Mouse (Mus musculus): ENCODE results near the gene Prph2. TPM values are rescaled to one million over a fixed set of nuclear protein-coding genes. Genes with fewer than 3 reads are reported as not detected.

Prph2 gene
- not detected in 2 replicates for polyA plus RNA-seq (2014; fragmentation: Nextera tagmentation; extraction: Ambion mirVana)

DNA sequence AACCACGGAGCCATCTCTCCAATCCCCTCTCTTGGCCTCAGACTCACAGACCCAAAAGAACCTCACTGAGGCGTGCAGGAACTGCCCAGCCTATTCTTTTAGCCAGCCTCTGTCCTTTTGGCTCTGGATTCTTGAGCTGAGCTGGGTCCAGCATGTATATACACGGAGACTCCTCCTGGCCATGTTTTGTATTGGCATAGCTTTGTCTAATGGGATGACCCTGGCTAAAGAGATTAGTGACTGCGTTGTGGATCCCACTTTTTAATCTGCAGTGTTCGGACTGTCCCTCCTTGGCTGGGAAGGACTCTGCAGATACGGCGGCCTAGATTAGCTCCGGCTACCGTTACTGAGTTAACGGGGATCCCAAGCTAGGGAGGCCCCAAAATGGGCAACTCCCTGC lies at the start of gene Prph2:
Gene Prph2 (plus strand): TSS at position 274 of the 400 bp plus-strand sequence.
- Histone ChIP-seq H3K9me3 (ENCODE audit: control insufficient read depth, low read length) (no peaks in the 10 kb centered on the region), H3K36me3 (ENCODE audit: control insufficient read depth, insufficient read depth, low read length) (no peaks in the 10 kb centered on the region), H3K27me3 (replicated peaks; ENCODE audit: control insufficient read depth, insufficient read depth, low read length) (no peaks in the 10 kb centered on the region), H3K27ac (replicated peaks; ENCODE audit: low read depth, low read length) (no peak within 1 kb of the TSS), H3K4me2 (ENCODE audit: low read depth, low read length) (no peak within 1 kb of the TSS), H3K4me1 (ENCODE audit: control insufficient read depth, insufficient read depth, low read length) (no peaks in the 10 kb centered on the region), H3K4me3 (ENCODE audit: low read depth, low read length) (no peak within 1 kb of the TSS), H3K9ac (ENCODE audit: low read depth, low read length) (no peak within 1 kb of the TSS)
- ATAC-seq (ENCODE audit: low read depth) (no peak), DNase-seq (ENCODE audit: low spot score) (no peak)
- WGBS: 87% methylated on average over 10 of the region's 10 CpGs

- Histone ChIP-seq H3K9me3 (ENCODE audit: control insufficient read depth, low read length) (no peaks in the 10 kb centered on the region), H3K9ac (ENCODE audit: low read depth, low read length) (no peak overlapping the region), H3K4me1 (ENCODE audit: control insufficient read depth, insufficient read depth, low read length) (no peaks in the 10 kb centered on the region), H3K27ac (replicated peaks; ENCODE audit: low read depth, low read length) (no peak overlapping the region), H3K4me2 (ENCODE audit: low read depth, low read length) (no peak overlapping the region), H3K27me3 (replicated peaks; ENCODE audit: control insufficient read depth, insufficient read depth, low read length) (no peaks in the 10 kb centered on the region), H3K36me3 (ENCODE audit: control insufficient read depth, insufficient read depth, low read length) (no peaks in the 10 kb centered on the region), H3K4me3 (ENCODE audit: low read depth, low read length) (no peak overlapping the region)
- 70% methylated on average over 7 of the region's 7 CpGs for WGBS
- DNase-seq (ENCODE audit: low spot score) (no peak), ATAC-seq (ENCODE audit: low read depth) (no peak)
Observed at GRCm38 (mm10) chr17:46864566-46865195, 45.6 kb upstream of the Prph2 start.

GRCm38 (mm10) chr17:46866836-46867235 lies 43.4 kb upstream of the Prph2 start:
- Histone ChIP-seq H3K27me3 (replicated peaks; ENCODE audit: control insufficient read depth, insufficient read depth, low read length) (no peaks in the 10 kb centered on the region), H3K27ac (replicated peaks; ENCODE audit: low read depth, low read length) (no peak overlapping the region), H3K9me3 (ENCODE audit: control insufficient read depth, low read length) (no peaks in the 10 kb centered on the region), H3K36me3 (ENCODE audit: control insufficient read depth, insufficient read depth, low read length) (no peaks in the 10 kb centered on the region), H3K4me2 (ENCODE audit: low read depth, low read length) (no peak overlapping the region), H3K4me1 (ENCODE audit: control insufficient read depth, insufficient read depth, low read length) (no peaks in the 10 kb centered on the region), H3K9ac (ENCODE audit: low read depth, low read length) (no peak overlapping the region), H3K4me3 (ENCODE audit: low read depth, low read length) (no peak overlapping the region)
- 93% methylated on average over 12 of the region's 12 CpGs for WGBS
- DNase-seq (ENCODE audit: low spot score): no peak
- ATAC-seq (ENCODE audit: low read depth): no peak

- no peak overlapping the region for H3K9ac ChIP-seq (ENCODE audit: low read depth, low read length)
- WGBS: 84% methylated on average over 5 of the region's 5 CpGs
- no peak overlapping the region for H3K4me3 ChIP-seq (ENCODE audit: low read depth, low read length)
- H3K36me3 ChIP-seq (ENCODE audit: control insufficient read depth, insufficient read depth, low read length): no peaks in the 10 kb centered on the region
- H3K4me1 ChIP-seq (ENCODE audit: control insufficient read depth, insufficient read depth, low read length): no peaks in the 10 kb centered on the region
- no peak overlapping the region for H3K27ac ChIP-seq (replicated peaks; ENCODE audit: low read depth, low read length)
- no peak for DNase-seq (ENCODE audit: low spot score)
- ATAC-seq (ENCODE audit: low read depth): no peak
- H3K27me3 ChIP-seq (replicated peaks; ENCODE audit: control insufficient read depth, insufficient read depth, low read length): no peaks in the 10 kb centered on the region
- H3K9me3 ChIP-seq (ENCODE audit: control insufficient read depth, low read length): no peaks in the 10 kb centered on the region
- H3K4me2 ChIP-seq (ENCODE audit: low read depth, low read length): no peak overlapping the region
Observed at GRCm38 (mm10) chr17:46870204-46870798, 40.0 kb upstream of the Prph2 start.

- Histone ChIP-seq H3K4me2 (ENCODE audit: low read depth, low read length) (no peak overlapping the region), H3K36me3 (ENCODE audit: control insufficient read depth, insufficient read depth, low read length) (no peaks in the 10 kb centered on the region), H3K4me1 (ENCODE audit: control insufficient read depth, insufficient read depth, low read length) (no peaks in the 10 kb centered on the region), H3K27ac (replicated peaks; ENCODE audit: low read depth, low read length) (no peak overlapping the region), H3K4me3 (ENCODE audit: low read depth, low read length) (no peak overlapping the region), H3K9ac (ENCODE audit: low read depth, low read length) (no peak overlapping the region), H3K27me3 (replicated peaks; ENCODE audit: control insufficient read depth, insufficient read depth, low read length) (no peaks in the 10 kb centered on the region), H3K9me3 (ENCODE audit: control insufficient read depth, low read length) (no peaks in the 10 kb centered on the region)
- no peak for ATAC-seq (ENCODE audit: low read depth)
- WGBS: 38% methylated on average over 1 of the region's 1 CpGs
- no peak for DNase-seq (ENCODE audit: low spot score)
Observed at GRCm38 (mm10) chr17:46870913-46871312, 39.3 kb upstream of the Prph2 start.

GRCm38 (mm10) chr17:46872806-46873205 lies 37.5 kb upstream of the Prph2 start:
- H3K4me2 ChIP-seq (ENCODE audit: low read depth, low read length): no peak overlapping the region
- DNase-seq (ENCODE audit: low spot score): no peak
- no peaks in the 10 kb centered on the region for H3K4me1 ChIP-seq (ENCODE audit: control insufficient read depth, insufficient read depth, low read length)
- H3K9me3 ChIP-seq (ENCODE audit: control insufficient read depth, low read length): no peaks in the 10 kb centered on the region
- 74% methylated on average over 7 of the region's 7 CpGs for WGBS
- no peaks in the 10 kb centered on the region for H3K27me3 ChIP-seq (replicated peaks; ENCODE audit: control insufficient read depth, insufficient read depth, low read length)
- no peak overlapping the region for H3K27ac ChIP-seq (replicated peaks; ENCODE audit: low read depth, low read length)
- H3K9ac ChIP-seq (ENCODE audit: low read depth, low read length): no peak overlapping the region
- ATAC-seq (ENCODE audit: low read depth): no peak
- H3K36me3 ChIP-seq (ENCODE audit: control insufficient read depth, insufficient read depth, low read length): no peaks in the 10 kb centered on the region
- H3K4me3 ChIP-seq (ENCODE audit: low read depth, low read length): no peak overlapping the region

DNA sequence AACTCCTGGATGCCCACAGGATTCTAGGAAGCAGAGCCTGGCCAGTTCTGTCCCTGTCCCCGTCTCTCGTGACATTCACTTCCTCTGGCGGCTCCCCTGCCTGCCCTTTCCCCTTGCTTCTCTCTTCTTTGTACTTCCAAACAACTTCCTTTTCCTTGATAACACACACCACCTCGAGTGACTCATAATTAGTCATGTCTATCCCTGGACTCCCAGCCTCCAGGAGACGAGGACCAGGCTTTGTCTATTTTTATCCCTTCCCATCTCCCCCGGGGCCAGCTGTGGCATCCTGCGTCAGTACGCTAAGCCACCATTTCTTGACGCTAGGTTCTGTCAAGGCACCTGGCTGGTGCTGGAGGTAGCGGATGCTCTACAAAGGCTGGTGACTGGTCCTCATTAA lies 36.1 kb upstream of the Prph2 start:
- Histone ChIP-seq H3K4me2 (ENCODE audit: low read depth, low read length) (no peak overlapping the region), H3K9me3 (ENCODE audit: control insufficient read depth, low read length) (no peaks in the 10 kb centered on the region)
- peak; percentile 65 for DNase-seq (ENCODE audit: low spot score)

DNA sequence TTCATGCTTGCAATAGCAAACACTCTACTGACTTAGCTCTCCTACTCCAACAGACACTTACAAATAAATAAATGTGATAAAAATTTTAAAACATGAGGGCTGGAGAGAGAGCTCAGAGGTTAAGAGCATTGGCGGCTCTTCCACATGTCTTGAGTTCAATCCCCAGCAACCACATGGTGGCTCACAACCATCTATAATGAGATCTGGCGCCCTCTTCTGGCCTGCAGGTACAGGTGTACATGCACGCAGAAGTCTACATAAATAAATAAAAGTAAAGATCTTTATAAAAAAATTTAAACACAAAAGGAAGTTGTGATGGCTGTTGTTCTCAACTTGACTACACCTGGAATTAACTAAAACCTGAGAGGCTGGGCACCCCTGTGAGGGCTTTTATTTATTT lies 34.6 kb upstream of the Prph2 start:
- H3K27me3 ChIP-seq (replicated peaks; ENCODE audit: control insufficient read depth, insufficient read depth, low read length): no peaks in the 10 kb centered on the region

More for the DNA sequence above, 36.1 kb upstream of the Prph2 start:
- Histone ChIP-seq H3K4me1 (ENCODE audit: control insufficient read depth, insufficient read depth, low read length) (no peaks in the 10 kb centered on the region), H3K27me3 (replicated peaks; ENCODE audit: control insufficient read depth, insufficient read depth, low read length) (no peaks in the 10 kb centered on the region), H3K4me3 (ENCODE audit: low read depth, low read length) (no peak overlapping the region), H3K36me3 (ENCODE audit: control insufficient read depth, insufficient read depth, low read length) (no peaks in the 10 kb centered on the region), H3K9ac (ENCODE audit: low read depth, low read length) (no peak overlapping the region), H3K27ac (replicated peaks; ENCODE audit: low read depth, low read length) (no peak overlapping the region; the same call in 1 of the 2 replicates)
- 35% methylated on average over 10 of the region's 10 CpGs for WGBS
- ATAC-seq (ENCODE audit: low read depth): peak; percentile 28; the same call in 1 of the 2 replicates

More for the DNA sequence above, 34.6 kb upstream of the Prph2 start:
- WGBS: 79% methylated on average over 3 of the region's 3 CpGs
- ATAC-seq (ENCODE audit: low read depth) (no peak), DNase-seq (ENCODE audit: low spot score) (no peak)
- H3K36me3 ChIP-seq (ENCODE audit: control insufficient read depth, insufficient read depth, low read length): no peaks in the 10 kb centered on the region
- H3K9ac ChIP-seq (ENCODE audit: low read depth, low read length): no peak overlapping the region
- no peak overlapping the region for H3K27ac ChIP-seq (replicated peaks; ENCODE audit: low read depth, low read length)
- H3K4me2 ChIP-seq (ENCODE audit: low read depth, low read length): no peak overlapping the region
- no peak overlapping the region for H3K4me3 ChIP-seq (ENCODE audit: low read depth, low read length)
- H3K9me3 ChIP-seq (ENCODE audit: control insufficient read depth, low read length): no peaks in the 10 kb centered on the region
- H3K4me1 ChIP-seq (ENCODE audit: control insufficient read depth, insufficient read depth, low read length): no peaks in the 10 kb centered on the region

Data from embryonic facial prominence, embryonic 14.5 days (tissue).